Mouse (Mus musculus) heart, adult 10 weeks (tissue): ENCODE results near the gene Aknad1. TPM values are rescaled to one million over a fixed set of nuclear protein-coding genes. Genes with fewer than 3 reads are reported as not detected.

Experiments used
- polyA plus RNA-seq: library from polyadenylated mRNA; stranded (reverse); fragments of 350-450 nt; fragmentation: Illumina TruSeq; extraction: RNeasy Lipid Tissue Mini Kit (QIAGEN cat#74804); gene quantifications from one replicate; pipeline ENCODE4 v1.2.3, GENCODE M21; 2014; ENCODE audit warnings: low read depth, low replicate concordance

Aknad1 gene
- polyA plus RNA-seq = not detected

GRCm38 (mm10) chr3:108739045-108739708 lies at the start of gene Aknad1:
TSS of gene Aknad1 (plus strand) at chr3:108739658.

GRCm38 (mm10) chr3:108722036-108722872 lies 17.2 kb upstream of the Aknad1 start, which contains the start of gene Gpsm2:
TSS of gene Gpsm2 (minus strand) at chr3:108722309.

Other genes with a start within 250 kb of the Aknad1 start
- not detected for gene 1700013F07Rik, start 205.5 kb upstream of the Aknad1 start, polyA plus RNA-seq
- gene 5330417C22Rik, start 203.1 kb upstream of the Aknad1 start, polyA plus RNA-seq = not detected
- gene Tmem167b, start 177.2 kb upstream of the Aknad1 start, polyA plus RNA-seq = 31.6 TPM
- 18.8 TPM for gene Taf13, start 168.0 kb upstream of the Aknad1 start, polyA plus RNA-seq
- gene Wdr47, start 148.4 kb upstream of the Aknad1 start, polyA plus RNA-seq = 7.3 TPM
- gene Clcc1, start 85.7 kb upstream of the Aknad1 start, polyA plus RNA-seq = 76.9 TPM
- 1.2 TPM for gene Gpsm2, start 17.3 kb upstream of the Aknad1 start, polyA plus RNA-seq
- 25.7 TPM for gene Stxbp3, start 100.9 kb downstream of the Aknad1 start, polyA plus RNA-seq
- not detected for gene Fndc7, start 150.3 kb downstream of the Aknad1 start, polyA plus RNA-seq
- 43.0 TPM for gene Prpf38b, start 172.1 kb downstream of the Aknad1 start, polyA plus RNA-seq
- not detected for gene Henmt1, start 200.2 kb downstream of the Aknad1 start, polyA plus RNA-seq
- gene Gm9857, start 200.8 kb downstream of the Aknad1 start, polyA plus RNA-seq = not detected